Mouse (Mus musculus): ENCODE measurements at regions not wholly inside any gene's neighbourhood (a gene's known extent, or its start where the extent isn't known, plus 50 kb on each side); places are given as distances from the start of the nearest gene placed in this dataset.

DNA sequence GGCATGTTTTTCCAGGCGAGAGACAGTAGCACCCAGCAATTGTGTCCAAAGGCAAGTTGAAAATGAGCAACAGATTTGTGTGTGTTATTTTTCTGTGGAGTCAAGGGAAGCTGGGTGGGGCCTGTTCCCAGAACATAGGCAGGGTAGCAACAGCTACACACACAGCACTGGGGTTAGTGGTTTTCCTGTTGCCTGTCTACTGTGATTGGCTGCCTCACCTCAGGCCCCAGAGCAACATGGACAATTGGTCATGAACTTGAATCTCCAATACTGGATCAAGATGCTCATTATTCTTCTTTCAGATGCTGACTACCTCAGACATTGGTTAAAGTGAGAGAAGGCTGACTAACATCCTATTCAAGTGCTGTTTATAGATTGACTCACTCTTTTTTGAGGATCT lies 188.9 kb downstream of the Gm5426 start:
- DNase-seq (ENCODE audit: low read depth), result no peak

DNA sequence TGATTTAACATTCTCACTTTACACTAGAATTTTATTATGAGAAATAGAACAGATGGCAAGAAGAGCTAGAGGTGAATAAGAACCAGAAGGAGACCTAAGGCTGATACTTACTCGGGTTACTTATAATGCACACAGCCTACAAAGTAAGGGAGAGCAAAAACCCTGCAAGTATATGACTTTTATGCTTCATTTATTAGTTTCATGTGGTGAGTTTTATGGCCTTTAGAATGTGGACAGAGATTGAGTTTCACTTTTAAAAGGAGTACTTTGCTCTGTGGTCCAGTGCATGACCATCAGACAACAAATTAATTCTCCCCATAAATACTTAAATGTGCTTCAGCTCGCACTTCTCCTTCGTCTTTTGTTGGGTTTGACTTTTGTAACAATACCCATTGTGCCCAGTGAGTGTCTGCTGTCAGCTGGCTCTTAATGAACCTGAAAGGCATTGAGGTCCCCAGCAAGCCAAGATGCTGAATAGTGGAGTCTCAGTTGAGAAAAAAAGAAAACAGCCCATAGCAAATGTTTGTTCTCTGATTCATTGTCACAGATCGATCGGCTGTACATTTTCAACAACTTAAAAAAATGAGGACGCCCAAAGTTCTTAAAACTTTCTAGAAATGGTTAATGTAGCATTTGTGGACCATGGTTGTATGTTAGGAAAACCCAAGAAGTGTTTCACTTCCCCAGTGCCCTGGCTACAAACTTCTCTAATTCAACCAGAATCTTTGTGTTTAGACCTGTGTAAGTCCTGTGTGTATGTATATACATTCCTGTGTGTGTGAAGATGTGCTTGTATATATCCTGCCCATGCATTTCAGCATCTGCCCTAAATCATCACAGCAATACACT lies 194.5 kb downstream of the Gm5426 start:
- no peak for DNase-seq (ENCODE audit: low read depth)

DNA sequence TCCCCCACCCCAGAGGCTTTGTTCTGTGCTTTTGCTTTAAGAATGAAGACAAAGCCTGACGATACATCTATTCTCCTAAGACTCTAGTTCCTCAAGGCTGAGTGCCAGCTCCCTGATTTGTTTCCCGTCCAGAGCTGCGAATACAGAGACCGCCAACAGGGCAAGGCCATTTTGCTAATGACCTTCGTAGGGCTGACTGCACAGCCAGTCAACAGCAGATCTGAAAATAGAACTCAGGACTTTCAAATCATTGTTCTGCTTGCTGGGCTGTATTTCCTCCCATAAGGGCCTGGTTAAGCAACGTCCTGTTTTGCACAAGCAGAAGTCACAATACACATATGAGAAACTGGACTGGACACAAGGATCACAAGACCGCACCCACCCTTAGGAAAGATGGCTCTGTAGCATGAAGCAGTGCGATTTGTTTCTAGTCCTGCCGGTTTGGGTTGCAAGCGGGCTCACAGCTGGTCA lies 196.4 kb downstream of the Gm5426 start:
- no peak for DNase-seq (ENCODE audit: low read depth)

DNA sequence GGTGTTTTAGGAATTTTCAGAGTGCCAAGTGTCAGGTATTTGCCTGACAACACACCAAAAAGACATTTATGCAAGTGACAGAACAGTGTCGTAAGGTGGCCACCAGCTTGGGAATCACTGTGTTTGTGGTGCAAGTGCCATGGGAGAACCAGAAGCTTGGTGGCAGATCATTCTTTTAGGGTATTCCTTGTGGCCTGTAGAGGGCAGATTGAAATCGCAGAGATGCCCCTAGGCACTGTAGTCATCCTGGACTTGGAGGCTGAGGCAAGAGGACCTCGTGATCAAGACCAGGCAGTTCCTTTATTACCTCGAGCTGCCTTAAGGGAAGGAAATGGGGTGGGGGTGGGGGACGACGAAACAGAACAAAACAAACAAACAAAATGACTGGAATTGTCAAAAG lies 196.8 kb downstream of the Gm5426 start:
- DNase-seq (ENCODE audit: low read depth), result no peak

DNA sequence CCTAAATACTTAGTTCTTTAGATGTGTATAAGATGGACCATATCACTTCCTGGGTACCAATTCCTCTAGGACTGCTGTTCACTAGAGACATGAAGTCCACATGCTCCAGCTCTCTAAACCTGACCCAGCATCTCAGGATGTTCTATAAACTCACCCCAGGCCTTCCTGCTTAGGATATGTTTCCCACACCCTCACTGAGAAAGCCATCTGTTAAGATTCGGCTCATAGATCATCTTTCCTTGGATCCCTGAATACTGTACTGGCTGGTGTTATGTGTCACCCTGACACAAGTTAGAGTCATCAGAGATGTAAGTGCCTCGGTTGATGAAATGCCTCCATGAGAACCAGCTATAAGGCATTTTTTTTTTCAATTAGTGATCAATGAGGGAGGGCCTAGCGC lies 199.9 kb downstream of the Gm5426 start:
- no peak for DNase-seq (ENCODE audit: low read depth)

DNA sequence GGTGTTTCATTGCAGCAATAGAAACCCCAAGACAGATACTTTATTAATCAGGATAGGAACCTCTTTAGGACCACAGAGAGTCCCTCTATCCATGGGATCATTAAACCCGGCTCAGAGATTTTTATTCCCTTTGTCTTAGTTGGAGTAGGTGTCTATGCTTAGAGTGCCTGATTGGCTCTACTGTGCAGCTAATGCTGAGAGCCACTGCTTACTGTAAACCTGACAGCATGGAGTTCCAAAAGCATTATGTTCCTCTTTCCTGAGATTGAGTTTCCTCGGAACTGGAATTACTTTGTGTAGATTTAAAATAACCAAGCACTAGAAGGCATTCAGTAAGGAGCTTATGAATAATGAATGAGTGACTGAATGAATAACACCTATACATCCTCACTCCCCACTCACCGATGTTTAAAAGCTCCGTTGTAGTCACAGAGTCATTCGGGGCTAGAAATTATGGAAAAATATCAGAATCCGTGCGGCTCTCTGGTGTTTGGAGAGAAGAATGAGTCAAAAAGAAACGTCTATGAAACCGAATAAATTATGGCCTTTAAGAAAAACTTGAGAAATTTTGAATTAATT lies 200.8 kb downstream of the Gm5426 start:
- no peak for DNase-seq (ENCODE audit: low read depth)

DNA sequence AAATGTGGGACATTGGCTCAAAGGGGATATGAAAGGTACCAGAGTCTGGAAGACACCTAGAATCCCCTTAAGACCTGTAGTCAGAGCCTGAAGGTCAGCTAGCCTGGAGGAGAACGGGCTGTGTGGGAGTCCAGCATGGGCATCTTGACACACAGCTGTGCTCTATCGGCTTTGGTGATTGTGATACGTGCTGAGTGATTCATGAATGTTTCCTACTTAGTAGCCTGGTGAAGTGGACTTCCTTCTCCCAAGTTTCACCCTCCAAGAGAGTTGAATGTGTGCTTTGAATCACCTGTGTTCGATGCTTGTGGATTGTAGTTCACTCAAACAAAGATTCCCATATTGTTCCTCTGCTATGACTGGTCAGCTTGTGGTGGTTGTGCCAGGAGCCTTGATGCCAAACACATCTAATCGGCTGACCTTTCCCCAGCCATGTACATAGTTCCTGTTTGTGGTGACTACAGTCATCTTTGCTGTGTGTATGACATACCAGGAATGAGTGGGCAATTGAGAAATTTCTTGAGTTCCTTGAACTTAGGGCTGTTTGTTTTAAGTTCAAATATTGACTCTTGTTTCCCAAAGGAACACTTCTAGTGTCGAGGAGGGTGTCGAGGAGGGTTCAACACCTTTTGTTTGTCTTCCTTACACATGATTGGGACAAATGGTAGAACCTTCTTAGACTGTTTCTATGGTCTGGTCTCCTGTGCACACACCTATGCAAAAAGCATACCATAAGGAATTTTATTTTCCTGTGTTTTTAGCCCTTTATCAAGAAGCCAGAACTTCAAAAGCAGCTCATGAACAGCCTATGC lies 201.6 kb downstream of the Gm5426 start:
- no peak for DNase-seq (ENCODE audit: low read depth)

DNA sequence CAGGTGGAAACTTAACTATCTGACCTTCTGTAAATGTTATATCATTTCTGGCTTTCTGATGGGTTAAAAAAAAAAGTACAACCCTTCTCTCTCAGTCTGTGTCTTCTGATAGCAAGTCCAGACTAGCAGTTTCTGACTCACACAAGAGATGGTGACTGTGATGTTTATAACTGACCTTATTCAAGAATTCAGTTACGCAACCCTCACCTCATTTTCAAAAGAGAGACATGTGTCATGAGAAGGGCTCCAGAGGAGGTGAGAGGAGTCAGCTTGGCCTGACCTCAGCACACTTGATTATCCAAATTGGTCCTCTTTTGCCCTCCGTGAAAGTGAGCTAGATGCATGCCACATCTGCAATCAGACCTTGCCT lies 202.2 kb downstream of the Gm5426 start:
- no peak for DNase-seq (ENCODE audit: low read depth)

DNA sequence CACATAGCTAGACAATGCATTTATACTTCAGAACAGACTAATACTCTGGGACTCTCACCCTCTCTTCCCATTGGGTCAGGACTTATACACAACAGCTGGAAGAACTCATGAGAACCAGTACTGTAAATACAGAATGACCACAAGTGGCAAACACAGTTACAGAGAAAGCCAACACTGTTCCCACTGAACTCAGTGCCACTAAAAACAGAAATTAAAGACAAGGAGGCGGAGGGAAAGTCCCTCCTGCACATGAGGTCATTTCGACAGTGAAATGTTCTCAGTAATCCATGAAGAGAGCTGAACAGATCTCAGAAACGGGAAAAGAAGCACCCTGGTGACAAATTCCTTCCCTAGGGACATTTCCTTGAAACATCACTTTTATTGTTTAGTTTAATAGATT lies 206.1 kb downstream of the Gm5426 start:
- no peak for DNase-seq (ENCODE audit: low read depth)

DNA sequence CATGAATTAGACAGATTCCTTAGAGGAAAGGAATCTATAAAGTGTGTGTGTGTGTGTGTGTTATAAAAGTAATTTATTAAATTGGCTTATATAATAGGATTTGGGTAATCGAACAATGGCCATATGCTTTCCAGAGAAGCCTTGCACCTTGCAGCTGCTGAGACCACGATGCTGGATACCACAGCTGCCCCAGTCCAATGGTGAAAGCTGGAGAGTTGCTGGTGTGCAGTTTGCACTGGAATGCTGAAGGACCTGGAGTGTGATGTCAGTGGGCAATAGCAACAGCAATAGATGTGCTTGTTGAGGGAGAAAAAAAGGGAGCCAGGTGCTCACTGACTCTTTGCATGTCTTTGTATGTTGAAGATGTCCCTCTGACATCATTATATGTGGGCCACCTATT lies 207.3 kb downstream of the Gm5426 start:
- no peak for DNase-seq (ENCODE audit: low read depth)

DNA sequence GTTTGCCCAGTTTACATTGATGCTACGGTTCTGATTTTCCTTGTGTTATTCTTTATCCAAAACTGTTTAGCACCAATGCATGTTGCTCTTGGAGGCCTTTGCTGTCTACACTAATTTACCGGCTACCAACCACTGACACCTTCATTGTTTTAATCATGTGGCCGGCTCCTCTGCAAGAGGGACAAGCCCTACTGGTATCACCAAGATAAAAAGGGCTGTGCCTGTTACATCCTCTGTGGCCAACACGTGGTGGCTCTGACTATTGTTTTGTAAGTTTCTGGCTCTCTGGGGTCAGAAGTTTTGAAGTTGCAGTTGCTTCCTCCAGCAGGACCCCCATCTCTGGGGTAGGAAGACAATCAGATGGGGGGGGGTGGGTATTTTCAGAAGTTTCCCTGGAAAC lies 214.3 kb downstream of the Gm5426 start:
- no peak for DNase-seq (ENCODE audit: low read depth)

DNA sequence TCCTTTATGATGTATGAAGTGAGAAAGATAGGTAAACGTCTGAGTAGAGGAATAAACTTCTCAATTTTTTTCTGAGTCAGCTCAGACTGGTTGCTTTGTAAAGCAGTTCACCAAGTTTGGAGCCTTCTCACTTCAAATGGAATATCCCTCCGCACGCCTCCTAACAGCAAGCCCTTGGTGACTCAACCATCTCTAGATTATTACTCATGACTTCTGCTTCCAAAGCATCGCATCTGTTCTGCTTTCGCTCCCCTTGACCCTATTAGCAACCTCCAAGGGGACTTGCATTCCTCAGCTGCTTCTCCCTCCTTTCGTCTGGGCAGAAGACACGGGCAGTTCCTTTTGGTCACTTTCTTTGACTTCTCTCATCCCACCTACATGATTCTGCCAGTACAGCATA lies 214.9 kb downstream of the Gm5426 start:
- DNase-seq (ENCODE audit: low read depth), result no peak

DNA sequence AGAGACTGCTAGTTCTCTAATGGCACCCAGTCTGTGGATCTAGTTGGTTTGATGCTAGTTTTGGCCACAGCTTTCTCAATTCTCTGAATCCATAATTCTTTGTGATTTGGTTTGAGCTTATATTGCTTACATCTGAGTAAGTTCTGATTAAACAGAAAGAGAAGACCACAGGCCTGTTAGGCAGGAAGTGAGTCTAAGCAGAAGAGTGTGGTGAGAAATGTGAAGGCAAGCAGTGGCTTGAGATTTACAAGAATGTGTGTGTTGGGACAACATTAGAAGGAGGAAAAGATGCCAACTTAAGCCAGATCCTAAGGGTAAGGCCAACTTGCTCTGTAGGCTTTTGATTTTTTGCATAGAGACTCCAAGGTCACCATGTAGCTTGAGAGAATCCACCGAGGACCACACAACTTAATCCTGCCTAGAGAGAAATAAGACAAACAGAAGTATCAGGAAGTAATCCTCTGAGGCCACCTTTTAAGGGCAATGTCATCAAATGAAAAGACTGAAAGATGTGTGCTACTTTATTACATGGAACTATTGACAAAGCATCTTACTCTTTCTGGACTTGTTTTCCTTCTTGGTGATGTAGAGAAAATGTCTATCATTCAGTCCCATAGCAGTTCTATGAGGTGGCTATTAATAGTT lies 220.7 kb downstream of the Gm5426 start:
- no peak for DNase-seq (ENCODE audit: low read depth)

DNA sequence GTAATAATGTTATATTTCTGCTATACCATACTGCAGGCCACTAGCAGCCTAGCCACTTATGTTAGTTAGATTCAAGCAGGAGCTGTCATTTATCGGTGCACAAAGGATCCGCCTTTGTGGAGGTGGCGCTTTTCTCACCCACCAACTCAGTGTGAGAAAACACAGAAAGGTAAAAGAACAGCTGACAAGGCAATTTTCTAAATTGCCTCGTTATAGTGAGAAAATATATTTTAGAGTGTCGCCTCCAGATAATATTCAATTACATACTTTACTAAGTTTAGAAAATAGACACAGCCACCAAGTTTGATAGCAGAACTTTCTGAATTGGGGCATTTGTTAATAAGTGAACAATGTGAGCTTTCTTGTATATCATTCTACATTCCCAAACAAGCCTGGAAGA lies 221.2 kb downstream of the Gm5426 start:
- no peak for DNase-seq (ENCODE audit: low read depth)

DNA sequence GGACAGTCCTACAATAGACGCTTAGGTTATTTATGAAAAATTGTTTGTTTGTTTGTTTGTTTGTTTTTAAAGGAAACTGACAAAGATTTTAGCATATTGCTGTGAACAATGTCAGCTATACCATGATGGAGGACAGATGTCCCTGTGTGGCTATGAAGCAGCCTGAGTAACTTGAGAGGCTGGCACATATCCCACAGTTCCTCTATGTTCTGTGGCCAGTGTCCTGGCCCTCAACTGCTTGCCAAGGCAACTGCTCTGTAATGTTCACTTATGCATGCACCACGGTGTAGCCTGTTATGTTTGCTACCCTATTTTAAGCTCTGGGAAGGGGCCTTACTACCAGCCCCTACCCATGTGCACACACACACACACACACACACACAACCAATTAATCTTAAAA lies 222.6 kb downstream of the Gm5426 start:
- no peak for DNase-seq (ENCODE audit: low read depth)

DNA sequence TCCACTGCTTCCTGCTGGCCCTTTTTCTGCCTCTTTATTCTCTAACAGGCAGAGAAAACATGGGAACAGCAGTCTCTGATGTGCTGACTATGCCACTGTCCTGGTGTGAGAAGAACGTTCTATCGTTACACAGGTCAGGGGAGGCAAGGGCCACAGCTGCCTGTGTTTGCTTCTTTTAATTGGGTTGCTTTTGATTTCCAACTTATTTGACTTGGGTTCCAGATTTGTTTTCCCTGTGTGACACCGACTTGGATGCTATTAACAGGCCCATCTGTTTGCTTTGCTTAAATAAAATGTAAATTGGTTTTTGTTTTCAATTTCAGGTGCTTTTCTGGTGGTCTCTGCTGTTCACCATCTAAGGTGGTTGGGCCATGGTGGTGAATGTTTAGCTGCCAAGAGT lies 225.8 kb downstream of the Gm5426 start:
- DNase-seq (ENCODE audit: low read depth), result no peak

DNA sequence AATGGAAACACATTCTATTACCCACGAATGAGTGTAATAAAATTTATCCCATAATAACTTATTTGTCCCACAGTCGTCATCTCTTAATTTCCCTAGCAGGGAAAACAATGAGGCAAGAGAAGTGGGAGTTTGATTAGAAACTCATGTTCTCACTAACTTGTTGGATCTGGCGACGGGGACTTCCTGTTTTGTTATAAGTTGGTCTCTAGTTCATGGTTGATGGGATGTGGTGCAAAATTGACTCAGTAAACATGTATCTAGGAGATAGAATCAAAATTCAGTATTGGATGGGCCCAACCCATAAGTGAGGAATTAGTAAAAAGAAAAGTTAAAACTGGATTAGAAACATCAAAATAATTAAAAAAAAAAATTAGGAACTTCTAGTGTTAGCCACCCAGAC lies 227.5 kb downstream of the Gm5426 start:
- DNase-seq (ENCODE audit: low read depth), result no peak

DNA sequence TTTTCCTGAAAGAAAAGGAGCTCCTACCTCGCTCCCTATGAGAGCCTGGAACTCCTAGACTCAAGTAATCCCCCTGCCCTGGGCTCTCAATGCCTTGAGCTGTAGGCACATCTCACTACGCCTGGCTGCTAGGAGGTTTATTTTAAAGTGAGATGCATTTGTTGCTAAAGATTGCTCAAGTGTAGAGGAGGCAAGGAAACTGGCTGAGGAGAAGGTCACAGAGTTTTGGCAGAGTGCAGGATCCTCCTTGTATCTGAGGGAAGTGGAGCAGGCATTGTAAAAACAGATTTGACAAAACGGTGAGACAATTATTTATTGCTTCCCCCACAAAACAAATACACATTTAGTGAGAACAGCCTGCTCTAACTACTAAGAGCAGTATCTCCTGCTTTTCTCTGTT lies 228.7 kb downstream of the Gm5426 start:
- DNase-seq (ENCODE audit: low read depth), result no peak

DNA sequence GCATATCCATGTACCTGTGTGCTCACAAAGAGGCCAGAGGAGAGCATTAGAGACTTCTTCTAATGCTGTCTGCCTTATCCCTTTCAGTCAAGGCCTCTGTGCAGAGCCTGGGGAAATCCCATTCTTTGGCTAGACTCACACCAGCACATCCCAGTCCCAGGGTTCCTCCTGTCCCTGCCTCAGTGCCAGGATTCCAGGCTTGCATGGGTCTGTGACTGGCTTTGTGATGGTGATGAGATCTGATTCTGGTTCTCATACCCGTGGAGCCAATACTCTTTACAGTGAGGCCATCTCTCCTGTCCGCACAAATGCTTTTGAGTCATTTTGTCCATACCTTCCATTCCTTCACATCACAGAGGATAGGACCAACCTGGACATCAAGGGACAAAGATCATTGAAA lies 230.5 kb downstream of the Gm5426 start:
- no peak for DNase-seq (ENCODE audit: low read depth)

DNA sequence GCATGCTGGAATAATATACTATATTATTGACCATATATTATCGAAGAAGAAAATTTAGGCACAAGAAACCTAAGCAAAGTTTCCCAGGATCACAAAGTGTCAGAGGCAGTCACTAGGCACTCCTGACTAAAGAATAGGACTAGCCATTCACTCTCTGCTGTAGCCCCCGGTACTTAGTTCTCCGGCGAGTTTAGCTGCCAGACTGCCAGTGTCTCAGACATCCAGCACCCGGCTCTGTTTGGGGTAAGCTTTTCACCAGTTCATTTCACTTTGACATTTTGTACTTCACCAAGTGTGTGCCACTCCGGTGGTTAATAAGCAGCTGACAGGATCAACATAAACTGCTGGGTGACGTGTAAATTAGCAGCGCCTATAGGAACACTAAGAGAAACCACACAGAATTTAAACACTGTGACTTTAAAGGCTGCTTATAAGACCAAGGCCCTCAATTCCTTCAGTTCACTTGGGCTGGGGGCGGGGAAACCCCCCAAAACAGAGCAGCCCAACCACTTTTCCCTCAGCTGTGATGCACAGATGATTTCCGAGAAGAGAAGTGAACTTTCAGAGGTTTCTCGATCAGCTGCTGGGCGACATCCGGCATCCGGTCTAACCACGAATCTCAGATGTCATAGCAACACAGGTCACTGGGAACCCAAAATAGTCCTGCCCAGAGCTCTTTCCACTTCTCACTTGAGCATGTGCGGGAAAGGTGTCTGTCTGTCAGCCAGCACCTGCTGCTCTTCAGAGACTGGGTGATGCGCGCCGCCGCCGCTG lies 234.3 kb downstream of the Gm5426 start:
- DNase-seq (ENCODE audit: low read depth), result no peak

DNA sequence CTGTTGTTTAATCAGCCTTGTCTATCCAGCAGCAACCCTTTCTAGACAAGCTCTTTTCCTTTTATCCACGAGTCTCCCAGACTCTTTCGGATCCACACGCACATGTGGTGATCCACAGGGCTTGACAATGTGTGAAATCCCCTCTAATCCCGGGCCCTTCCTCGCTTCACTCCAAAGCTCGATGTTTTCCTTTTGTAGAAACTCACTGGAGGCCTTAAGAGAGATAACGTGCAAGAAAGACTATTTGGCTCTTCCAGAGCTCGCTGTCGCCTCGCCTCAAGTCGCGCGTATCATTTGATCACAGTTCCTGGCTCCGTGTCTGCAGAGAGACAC lies 234.9 kb downstream of the Gm5426 start:
- DNase-seq (ENCODE audit: low read depth), result no peak

All from c-Kit-positive CD71-positive TER-119-negative erythroid progenitor cells, embryonic 14.5 days (primary cell).